Mouse (Mus musculus) neural tube, embryonic 15.5 days (tissue): Measurements from ENCODE around the gene Ntng1. TPM values are rescaled to one million over a fixed set of nuclear protein-coding genes. Genes with fewer than 3 reads are reported as not detected.

Experiments used
- ATAC-seq: fragments of 200-750 bp; cut with Nextera tagmentation; 2 replicates; pipeline ENCODE4 v1.8.0; 2017; ENCODE audit warnings: mild to moderate bottlenecking, moderate TSS enrichment, moderate library complexity; ENCODE audit not compliant: low FRiP score
- H3K27ac ChIP-seq: fragments of 300-500 bp; sonication (generic); replicated peaks from 2 replicates; pipeline ENCODE4 v1.5.1; 2015; ENCODE audit warnings: mild to moderate bottlenecking, inconsistent platforms
- H3K27me3 ChIP-seq: fragments of 300-500 bp; sonication (generic); replicated peaks from 2 replicates; pipeline ENCODE4 v1.6.1; 2015; ENCODE audit warnings: inconsistent platforms
- H3K36me3 ChIP-seq: fragments of 300-500 bp; sonication (generic); 2 replicates; pipeline ENCODE4 v1.6.1; 2015; ENCODE audit warnings: inconsistent platforms
- H3K4me1 ChIP-seq: fragments of 300-500 bp; sonication (generic); 2 replicates; pipeline ENCODE4 v1.6.1; 2015; ENCODE audit warnings: inconsistent platforms
- H3K4me2 ChIP-seq: fragments of 300-500 bp; sonication (generic); 2 replicates; pipeline ENCODE4 v1.6.1; 2015; ENCODE audit warnings: inconsistent platforms, mild to moderate bottlenecking, moderate library complexity
- H3K4me3 ChIP-seq: fragments of 300-500 bp; sonication (generic); replicated peaks from 2 replicates; pipeline ENCODE4 v1.5.1; 2015; ENCODE audit warnings: mild to moderate bottlenecking, inconsistent platforms
- H3K9ac ChIP-seq: fragments of 300-500 bp; sonication (generic); replicated peaks from 2 replicates; pipeline ENCODE4 v1.6.1; 2015; ENCODE audit warnings: mild to moderate bottlenecking, inconsistent platforms
- H3K9me3 ChIP-seq: fragments of 300-500 bp; sonication (generic); replicated peaks from 2 replicates; pipeline ENCODE4 v1.6.1; 2016; ENCODE audit warnings: inconsistent platforms
- WGBS: fragments of 180-500 bp; shearing (Covaris S2); methylation state at CpG from one replicate; pipeline ENCODE4 v1.1.7; 2015; ENCODE audit warnings: mixed read lengths; 5-methylcytosine and 5-hydroxymethylcytosine counted together
- polyA plus RNA-seq: library from polyadenylated mRNA; unstranded; fragments of >200 nt; fragmentation: Nextera tagmentation; extraction: Ambion mirVana; gene quantifications from 2 replicates; pipeline ENCODE4 v1.2.1, GENCODE M21; 2015

Ntng1 gene
- polyA plus RNA-seq, 1 experiment from 2014 or later = 25.4 TPM

DNA sequence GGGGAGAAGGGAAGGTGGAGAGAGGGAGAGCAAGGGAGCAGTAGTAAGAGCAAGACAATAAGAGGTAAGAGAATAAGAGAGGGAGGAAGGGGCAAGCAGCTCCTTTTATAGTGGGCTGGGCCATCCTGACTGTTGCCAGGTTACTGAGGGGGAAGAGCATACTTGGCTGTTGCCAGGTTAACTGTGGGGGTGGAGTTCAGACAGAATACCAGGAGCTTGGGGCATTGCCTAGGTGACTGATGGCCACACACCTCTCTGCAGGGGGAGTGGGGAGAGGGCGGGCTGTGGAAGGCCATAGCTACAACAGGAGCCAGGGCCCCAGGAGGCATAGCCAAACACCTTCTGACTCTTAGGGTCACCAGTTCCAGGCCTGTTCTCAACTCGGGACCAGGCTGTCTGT is 166.2 kb downstream of the Ntng1 start:
- no peaks in the 10 kb centered on the region for H3K9me3 ChIP-seq
- no peak overlapping the region for H3K4me2 ChIP-seq
- no peak for ATAC-seq
- WGBS = 57% methylated on average over 2 of the region's 2 CpGs
- H3K4me1 ChIP-seq = no peaks in the 10 kb centered on the region
- H3K9ac ChIP-seq = no peak overlapping the region
- no peaks in the 10 kb centered on the region for H3K36me3 ChIP-seq
- no peak overlapping the region for H3K27ac ChIP-seq
- H3K27me3 ChIP-seq = no peaks in the 10 kb centered on the region
- no peak overlapping the region for H3K4me3 ChIP-seq

DNA sequence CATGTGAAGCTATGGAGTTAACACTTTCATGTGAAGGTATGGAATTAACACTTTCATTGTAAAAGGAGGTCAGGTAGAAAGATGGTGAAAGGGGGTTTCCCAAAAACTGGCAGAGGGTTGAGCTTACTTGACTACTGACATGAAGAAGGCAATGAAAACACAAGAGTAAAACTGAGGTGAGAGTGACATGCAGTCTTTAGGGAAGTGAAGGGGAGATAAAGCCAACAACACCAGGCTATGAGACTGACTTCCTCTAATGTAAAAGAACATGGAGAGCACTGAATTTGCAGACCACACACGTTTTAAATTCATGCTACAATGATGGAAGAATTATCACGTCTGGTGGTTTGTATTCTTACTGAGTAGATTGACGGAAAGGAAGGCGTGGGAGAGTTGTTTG is 168.7 kb downstream of the Ntng1 start:
- H3K36me3 ChIP-seq = no peaks in the 10 kb centered on the region

DNA sequence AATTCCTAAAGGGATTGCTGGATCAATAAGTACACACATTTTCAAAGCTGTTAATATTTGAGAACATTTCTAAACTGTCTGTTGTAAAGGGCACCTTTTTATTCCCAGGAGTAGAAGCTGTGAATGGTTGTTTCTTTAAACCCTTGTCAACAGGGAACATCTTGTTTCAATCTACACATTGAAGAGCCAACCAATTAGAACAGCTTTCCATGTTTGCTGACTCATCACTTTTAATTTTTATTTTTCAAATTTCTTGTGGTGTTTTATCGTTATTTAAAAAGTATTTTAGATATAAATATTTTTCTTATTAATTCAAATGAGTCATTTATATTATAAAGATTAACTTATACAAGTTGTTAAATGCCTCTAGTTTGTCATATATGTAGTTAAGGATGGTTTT is 172.3 kb downstream of the Ntng1 start:
- H3K4me2 ChIP-seq = no peak overlapping the region
- H3K9me3 ChIP-seq = no peaks in the 10 kb centered on the region
- H3K27me3 ChIP-seq = no peaks in the 10 kb centered on the region
- no peak overlapping the region for H3K4me3 ChIP-seq
- ATAC-seq = no peak
- 74% methylated on average over 1 of the region's 1 CpGs for WGBS
- no peak overlapping the region for H3K27ac ChIP-seq
- no peaks in the 10 kb centered on the region for H3K36me3 ChIP-seq
- no peaks in the 10 kb centered on the region for H3K4me1 ChIP-seq
- no peak overlapping the region for H3K9ac ChIP-seq

More for the DNA sequence above, 168.7 kb downstream of the Ntng1 start:
- Histone ChIP-seq H3K4me1 (no peaks in the 10 kb centered on the region), H3K9ac (no peak overlapping the region), H3K9me3 (no peaks in the 10 kb centered on the region), H3K27ac (no peak overlapping the region), H3K4me3 (no peak overlapping the region), H3K27me3 (no peaks in the 10 kb centered on the region), H3K4me2 (no peak overlapping the region)
- ATAC-seq = no peak
- 80% methylated on average over 4 of the region's 4 CpGs for WGBS

DNA sequence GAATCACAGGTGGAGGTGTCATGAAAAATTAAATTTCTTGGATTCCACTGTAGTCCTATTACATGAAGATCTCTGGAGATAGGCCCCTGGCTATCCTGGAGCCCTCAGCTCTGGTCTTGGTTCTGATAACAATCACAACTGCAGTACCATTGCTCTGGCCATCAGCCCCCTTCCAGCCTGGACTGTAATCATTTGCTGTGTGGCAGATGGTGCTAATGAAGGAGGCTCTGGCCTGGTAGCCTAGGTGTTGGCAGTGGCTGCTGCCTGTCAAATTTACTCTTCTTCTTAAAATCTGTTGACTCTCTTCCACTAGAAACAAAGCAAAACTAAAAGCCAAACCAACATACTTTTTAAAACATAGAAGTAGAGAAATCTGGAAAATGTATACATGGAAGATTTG is 173.6 kb downstream of the Ntng1 start:
- Histone ChIP-seq H3K36me3 (no peaks in the 10 kb centered on the region), H3K9ac (no peak overlapping the region), H3K4me1 (no peaks in the 10 kb centered on the region), H3K4me2 (no peak overlapping the region), H3K27me3 (no peaks in the 10 kb centered on the region), H3K27ac (no peak overlapping the region), H3K4me3 (no peak overlapping the region), H3K9me3 (no peaks in the 10 kb centered on the region)
- ATAC-seq = no peak

DNA sequence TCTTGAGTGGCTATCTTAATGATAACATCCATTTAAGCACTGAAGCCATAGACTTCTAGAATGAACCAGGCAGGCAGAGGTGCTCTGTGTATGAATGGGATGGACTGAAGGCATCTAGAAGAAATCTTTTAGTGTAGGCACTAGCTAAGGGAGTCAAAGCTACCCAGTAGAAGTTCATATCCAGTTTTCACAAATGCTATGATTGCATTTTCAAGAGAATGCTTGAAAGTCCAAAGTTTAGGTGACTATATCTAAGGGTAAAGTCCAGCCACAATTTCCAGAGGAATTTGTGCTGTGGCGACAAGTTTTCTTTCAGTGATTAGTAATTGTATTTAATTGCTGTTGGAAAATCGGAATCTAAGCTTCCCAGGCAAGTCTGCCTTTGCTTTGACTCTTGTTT is 181.2 kb downstream of the Ntng1 start:
- no peaks in the 10 kb centered on the region for H3K4me1 ChIP-seq
- no peaks in the 10 kb centered on the region for H3K36me3 ChIP-seq
- H3K27me3 ChIP-seq = no peaks in the 10 kb centered on the region
- no peak overlapping the region for H3K27ac ChIP-seq
- H3K4me3 ChIP-seq = no peak overlapping the region
- 68% methylated on average over 2 of the region's 2 CpGs for WGBS
- no peak for ATAC-seq
- H3K9me3 ChIP-seq = no peaks in the 10 kb centered on the region
- no peak overlapping the region for H3K9ac ChIP-seq
- no peak overlapping the region for H3K4me2 ChIP-seq

DNA sequence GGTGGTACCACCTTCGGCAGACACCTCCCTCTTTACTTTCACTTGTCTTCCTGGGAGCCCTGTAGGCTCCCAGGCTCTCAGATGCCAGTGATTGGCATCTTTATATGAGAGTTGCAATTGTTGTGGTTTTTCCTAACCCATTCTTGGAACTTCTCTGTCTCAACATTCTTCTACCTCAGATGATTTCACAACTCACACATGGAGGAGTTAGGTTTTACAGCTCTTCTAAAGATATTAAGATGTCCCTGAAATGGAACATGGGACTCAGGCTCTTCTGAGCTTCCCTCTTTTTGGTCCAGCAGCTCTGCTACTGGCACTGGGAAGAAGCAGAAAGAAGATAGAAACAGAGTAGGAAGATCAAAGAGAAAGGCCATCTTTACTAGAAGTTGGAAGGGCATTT is 200.9 kb downstream of the Ntng1 start:
- Histone ChIP-seq H3K9me3 (no peaks in the 10 kb centered on the region), H3K9ac (no peak overlapping the region), H3K4me3 (no peak overlapping the region), H3K27me3 (no peaks in the 10 kb centered on the region), H3K27ac (no peak overlapping the region), H3K4me2 (no peak overlapping the region), H3K36me3 (no peaks in the 10 kb centered on the region), H3K4me1 (no peaks in the 10 kb centered on the region)
- no peak for ATAC-seq
- 89% methylated on average over 1 of the region's 1 CpGs for WGBS

DNA sequence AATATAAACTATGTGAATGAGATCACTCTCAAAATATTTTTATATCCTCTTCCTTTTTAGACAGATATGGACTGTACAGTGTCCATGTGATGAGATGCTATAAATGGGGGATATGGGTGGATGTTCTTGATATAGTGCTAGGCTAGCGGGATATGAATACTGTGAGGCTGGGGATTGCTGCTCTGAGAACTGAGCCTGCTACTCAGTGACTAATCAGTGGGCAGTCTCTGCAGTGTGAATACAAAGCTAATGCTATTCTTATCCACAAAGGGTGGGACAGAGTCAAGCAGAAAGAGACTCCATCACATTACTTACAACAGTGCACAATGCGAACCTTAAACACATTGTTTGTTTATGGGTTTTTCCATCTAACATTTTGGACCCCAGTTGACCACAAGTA is 206.2 kb downstream of the Ntng1 start:
- Histone ChIP-seq H3K36me3 (0 out of 2 replicates have a peak, but pooled peaks cover 3% of the 10 kb centered on the region), H3K4me2 (no peak overlapping the region), H3K9me3 (no peaks in the 10 kb centered on the region), H3K9ac (no peak overlapping the region), H3K4me3 (no peak overlapping the region), H3K27ac (no peak overlapping the region), H3K27me3 (no peaks in the 10 kb centered on the region), H3K4me1 (no peaks in the 10 kb centered on the region)
- ATAC-seq = no peak
- WGBS = 95% methylated on average over 2 of the region's 2 CpGs

DNA sequence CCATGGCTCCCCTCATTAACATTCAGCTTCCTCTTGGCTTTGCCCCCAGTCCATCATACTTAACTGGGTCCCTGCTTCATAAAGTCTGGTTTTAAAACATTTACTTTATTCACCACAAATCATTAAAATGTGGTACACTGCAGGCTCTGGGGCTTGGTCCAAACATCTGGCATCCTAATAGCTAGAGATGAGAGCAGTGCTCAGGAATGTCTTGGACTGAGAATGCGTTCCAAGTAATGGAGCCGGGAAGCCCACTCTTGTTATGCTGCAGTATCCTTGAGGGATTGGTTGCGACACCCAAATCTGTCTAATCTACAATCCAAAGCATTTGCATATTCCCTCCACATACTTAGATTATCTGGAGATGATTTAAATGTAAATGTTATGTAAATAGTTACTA is 207.5 kb downstream of the Ntng1 start:
- H3K27me3 ChIP-seq = no peaks in the 10 kb centered on the region
- no peak overlapping the region for H3K9ac ChIP-seq
- H3K4me2 ChIP-seq = no peak overlapping the region
- 0 out of 2 replicates have a peak, but pooled peaks cover 3% of the 10 kb centered on the region for H3K36me3 ChIP-seq
- H3K4me3 ChIP-seq = no peak overlapping the region
- no peaks in the 10 kb centered on the region for H3K4me1 ChIP-seq
- no peak overlapping the region for H3K27ac ChIP-seq
- no peaks in the 10 kb centered on the region for H3K9me3 ChIP-seq
- ATAC-seq = no peak
- 85% methylated on average over 3 of the region's 3 CpGs for WGBS

DNA sequence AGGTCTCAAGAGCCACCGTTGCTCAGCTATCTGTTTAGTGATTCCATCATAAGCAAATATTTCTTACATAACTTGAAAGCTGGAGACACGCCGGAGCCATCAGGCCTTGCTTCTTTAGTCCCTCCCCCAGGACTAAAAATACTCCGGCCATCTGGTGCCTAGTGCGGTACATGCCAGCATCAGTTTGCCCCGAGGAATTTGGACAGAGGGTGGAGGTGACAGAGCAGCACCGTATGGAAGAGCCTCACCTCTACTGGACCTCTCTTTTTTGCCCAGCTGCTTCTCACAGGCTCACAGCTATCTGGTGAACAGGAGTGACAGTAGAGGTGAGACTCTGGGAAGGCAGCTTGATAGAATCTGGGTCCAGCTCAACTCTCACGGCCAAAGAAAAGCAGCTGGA is 211.6 kb downstream of the Ntng1 start:
- 0 out of 2 replicates have a peak, but pooled peaks cover 3% of the 10 kb centered on the region for H3K36me3 ChIP-seq
- no peak overlapping the region for H3K9ac ChIP-seq
- ATAC-seq = no peak
- H3K4me3 ChIP-seq = no peak overlapping the region
- H3K9me3 ChIP-seq = no peaks in the 10 kb centered on the region
- no peak overlapping the region for H3K27ac ChIP-seq
- no peaks in the 10 kb centered on the region for H3K4me1 ChIP-seq
- H3K27me3 ChIP-seq = no peaks in the 10 kb centered on the region
- no peak overlapping the region for H3K4me2 ChIP-seq
- WGBS = 80% methylated on average over 8 of the region's 8 CpGs

DNA sequence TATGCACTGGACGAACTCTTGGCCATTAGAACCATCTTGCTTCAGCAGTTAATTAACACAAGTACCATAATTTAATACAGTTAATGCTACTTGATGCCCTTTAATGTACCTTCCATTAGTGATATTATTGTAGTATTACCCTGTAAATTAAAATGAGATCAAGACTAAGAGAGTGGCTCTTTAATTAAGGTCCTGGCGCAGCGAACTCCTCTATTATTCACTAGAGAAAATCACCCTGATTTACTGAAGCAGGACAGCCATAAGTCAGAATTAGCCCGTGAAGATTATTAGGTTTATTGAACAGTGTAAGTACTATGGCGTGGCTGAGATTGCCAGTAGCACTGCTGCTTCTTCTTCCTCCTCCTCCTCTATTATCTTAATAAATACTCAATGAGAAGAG is 212.8 kb downstream of the Ntng1 start:
- H3K36me3 ChIP-seq = 0 out of 2 replicates have a peak, but pooled peaks cover 3% of the 10 kb centered on the region
- no peaks in the 10 kb centered on the region for H3K27me3 ChIP-seq
- H3K9me3 ChIP-seq = no peaks in the 10 kb centered on the region
- H3K27ac ChIP-seq = no peak overlapping the region
- WGBS = 46% methylated on average over 5 of the region's 5 CpGs
- H3K9ac ChIP-seq = no peak overlapping the region
- peak; percentile 38; the same call in 1 of the 2 replicates for ATAC-seq
- H3K4me2 ChIP-seq = no peak overlapping the region
- H3K4me1 ChIP-seq = no peaks in the 10 kb centered on the region
- no peak overlapping the region for H3K4me3 ChIP-seq

DNA sequence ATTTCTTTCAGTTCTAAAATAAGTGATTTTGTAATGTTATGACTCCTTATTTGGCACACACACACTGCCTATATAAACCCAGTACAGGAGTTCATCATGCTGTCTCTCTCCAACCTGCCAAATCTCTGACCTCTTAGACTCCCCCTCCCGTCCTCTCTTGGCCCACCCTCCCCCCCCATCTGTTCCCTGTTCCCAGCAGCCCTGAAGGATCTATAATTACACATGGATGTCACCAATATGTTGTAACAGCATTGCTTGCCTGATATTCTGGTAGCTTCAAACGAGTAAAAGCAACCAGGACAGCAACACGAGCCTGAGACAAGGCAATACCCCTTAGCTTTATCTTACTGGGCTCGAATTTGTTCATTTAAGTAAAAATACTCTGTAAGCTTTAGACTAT is 220.0 kb downstream of the Ntng1 start:
- ATAC-seq = no peak
- Histone ChIP-seq H3K4me3 (no peak overlapping the region), H3K27me3 (no peaks in the 10 kb centered on the region), H3K4me2 (no peak overlapping the region), H3K27ac (no peak overlapping the region), H3K4me1 (peaks cover 3% of the 10 kb centered on the region), H3K9me3 (no peaks in the 10 kb centered on the region), H3K9ac (no peak overlapping the region), H3K36me3 (no peaks in the 10 kb centered on the region)
- 75% methylated on average over 4 of the region's 4 CpGs for WGBS

DNA sequence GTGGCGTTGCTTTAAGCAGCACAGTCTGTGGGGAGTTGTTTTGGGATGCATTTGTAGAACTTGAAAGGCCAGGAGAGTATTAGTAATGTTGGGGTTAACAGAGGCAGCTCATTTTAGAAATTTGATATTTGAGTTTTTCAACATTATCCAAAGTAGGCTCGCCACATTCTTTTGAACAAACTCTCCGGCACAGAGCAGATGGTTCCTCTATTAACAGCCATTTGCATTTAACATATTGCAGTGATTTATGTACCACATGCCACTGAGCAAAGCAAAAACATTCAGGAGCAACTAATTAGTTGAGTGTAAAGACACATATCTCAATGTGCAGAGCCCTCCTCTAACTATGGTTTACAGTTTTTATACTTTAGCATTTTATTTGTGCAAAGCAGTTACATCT is 224.8 kb downstream of the Ntng1 start:
- no peak for ATAC-seq
- no peaks in the 10 kb centered on the region for H3K36me3 ChIP-seq
- H3K4me3 ChIP-seq = no peak overlapping the region
- H3K9me3 ChIP-seq = no peaks in the 10 kb centered on the region
- H3K4me1 ChIP-seq = peaks cover 16% of the 10 kb centered on the region
- WGBS = 45% methylated on average over 3 of the region's 3 CpGs
- H3K9ac ChIP-seq = no peak overlapping the region
- 0 out of 2 replicates have a peak overlapping the region, but pooled peaks have one; percentile 2 for H3K4me2 ChIP-seq
- no peaks in the 10 kb centered on the region; the same call in 1 of the 2 replicates for H3K27me3 ChIP-seq
- H3K27ac ChIP-seq = no peak overlapping the region
